Mouse (Mus musculus) CH12.LX (cell line): ENCODE measurements around the gene Mtfr1l. TPM values are rescaled to one million over a fixed set of nuclear protein-coding genes. Genes with fewer than 3 reads are reported as not detected.

Experiments used
- DNase-seq: peaks from one replicate; pipeline ENCODE4 v3.0.0-alpha.2; 2013; ENCODE audit errors: extremely low read depth
- H3K27ac ChIP-seq: 2 replicates; pipeline ENCODE4 v1.5.1; 2012; ENCODE audit warnings: low read depth, mild to moderate bottlenecking, control low read depth, moderate library complexity; ENCODE audit not compliant: insufficient read depth
- H3K27me3 ChIP-seq: replicated peaks from 2 replicates; pipeline ENCODE3; 2012; ENCODE audit warnings: inconsistent platforms
- H3K36me3 ChIP-seq, 2 experiments: replicated peaks in 1 of 2; 2 replicates each; pipeline versions ENCODE3 to v1.6.1; 2012; ENCODE audit warnings: inconsistent platforms in 1 of 2, low read length in 1 of 2, mild to moderate bottlenecking in 1 of 2, mixed read lengths in 1 of 2, moderate library complexity in 1 of 2; ENCODE audit not compliant: control insufficient read depth in 1 of 2, insufficient read depth in 1 of 2
- H3K4me1 ChIP-seq, 2 experiments: 2 replicates each; pipeline ENCODE4 v1.6.1; 2012; ENCODE audit warnings: inconsistent platforms in 1 of 2, moderate library complexity in 1 of 2; ENCODE audit not compliant: insufficient read depth in 2 of 2, control insufficient read depth in 1 of 2
- H3K4me2 ChIP-seq: 2 replicates; pipeline ENCODE4 v1.6.1; 2012; ENCODE audit warnings: low read depth, mild to moderate bottlenecking, control low read depth; ENCODE audit not compliant: poor library complexity, insufficient read depth, severe bottlenecking
- H3K4me3 ChIP-seq, 3 experiments: fragments of 150-350 bp in 1 of 3; sonication (generic) in 1 of 3; replicated peaks in 1 of 3; 2 replicates each; pipeline versions ENCODE3 to v1.5.1; 2011 to 2012; ENCODE audit warnings: low read depth in 2 of 3, low read length in 2 of 3, mild to moderate bottlenecking in 2 of 3, moderate library complexity in 2 of 3, control low read depth in 1 of 3, improper control_type of control experiment in 1 of 3, inconsistent platforms in 1 of 3, mixed read lengths in 1 of 3; ENCODE audit not compliant: poor library complexity in 1 of 3
- H3K79me2 ChIP-seq: replicated peaks from 2 replicates; pipeline ENCODE4 v1.6.1; 2012; ENCODE audit warnings: mild to moderate bottlenecking, moderate library complexity; ENCODE audit not compliant: control insufficient read depth, poor library complexity, insufficient read depth, severe bottlenecking; ENCODE audit errors: extremely low read depth
- H3K9ac ChIP-seq: 2 replicates; pipeline ENCODE4 v1.6.1; 2012; ENCODE audit warnings: low read depth, mild to moderate bottlenecking, control low read depth, moderate library complexity; ENCODE audit not compliant: insufficient read depth
- H3K9me3 ChIP-seq: replicated peaks from 2 replicates; pipeline ENCODE3; 2012; ENCODE audit warnings: low read length, inconsistent platforms, mixed read lengths
- BHLHE40 ChIP-seq: IDR thresholded peaks from 2 replicates; pipeline ENCODE4 v1.6.1; 2011; ENCODE audit warnings: mild to moderate bottlenecking, low read depth, low read length, improper control_type of control experiment
- E2F4 ChIP-seq: IDR thresholded peaks from 2 replicates; pipeline ENCODE4 v1.6.1; 2011; ENCODE audit warnings: low read depth, low read length, improper control_type of control experiment; ENCODE audit not compliant: insufficient replicate concordance
- ELF1 ChIP-seq: IDR thresholded peaks from 2 replicates; pipeline ENCODE4 v1.6.1; 2014; ENCODE audit warnings: low read depth, mild to moderate bottlenecking, inconsistent platforms, low read length, improper control_type of control experiment
- IRF4 ChIP-seq: IDR thresholded peaks from 2 replicates; pipeline ENCODE4 v1.6.1; 2014; ENCODE audit warnings: low read depth, mild to moderate bottlenecking, inconsistent platforms, low read length, improper control_type of control experiment
- MAX ChIP-seq: IDR thresholded peaks from 2 replicates; pipeline ENCODE4 v1.6.1; 2011; ENCODE audit warnings: low read length, improper control_type of control experiment
- MEF2A ChIP-seq: IDR thresholded peaks from 2 replicates; pipeline ENCODE4 v1.6.1; 2014; ENCODE audit warnings: low read depth, mild to moderate bottlenecking, inconsistent platforms, low read length, improper control_type of control experiment, borderline replicate concordance
- MYC ChIP-seq: IDR thresholded peaks from 2 replicates; pipeline ENCODE4 v1.6.1; 2011; ENCODE audit warnings: low read depth, mild to moderate bottlenecking, improper control_type of control experiment, low read length
- NELFE ChIP-seq: IDR thresholded peaks from 2 replicates; pipeline ENCODE4 v1.6.1; 2011; ENCODE audit warnings: low read depth, low read length, improper control_type of control experiment
- POLR2A ChIP-seq: IDR thresholded peaks from 2 replicates; pipeline ENCODE4 v1.6.1; 2011; ENCODE audit warnings: low read depth, mild to moderate bottlenecking, improper control_type of control experiment, low read length
- RAD21 ChIP-seq: IDR thresholded peaks from 2 replicates; pipeline ENCODE4 v1.6.1; 2011; ENCODE audit warnings: low read depth, mild to moderate bottlenecking, low read length, improper control_type of control experiment, moderate library complexity
- SMC3 ChIP-seq: IDR thresholded peaks from 2 replicates; pipeline ENCODE4 v1.6.1; 2011; ENCODE audit warnings: low read depth, low read length, improper control_type of control experiment
- TCF12 ChIP-seq: IDR thresholded peaks from 2 replicates; pipeline ENCODE4 v1.6.1; 2014; ENCODE audit warnings: low read depth, mild to moderate bottlenecking, inconsistent platforms, low read length, improper control_type of control experiment
- ZMIZ1 ChIP-seq: IDR thresholded peaks from 2 replicates; pipeline ENCODE4 v1.6.1; 2012; ENCODE audit warnings: low read depth, mild to moderate bottlenecking, inconsistent platforms, low read length, improper control_type of control experiment
- dilution Hi-C: fragments of 300-500 bp; cut with MboI; formaldehyde crosslinking; loops from 2 replicates; pipeline ENCODE4 v1.14.3; 2020; ENCODE audit warnings: low sequenced_read_pairs; ENCODE audit not compliant: extremely low pct_unique_long_range_greater_than_20kb, extremely low pct_ligation_motif_present
- in situ Hi-C: fragments of 300-500 bp; cut with MboI; formaldehyde crosslinking; loops from 3 replicates; pipeline ENCODE4 v1.14.3; 2019; ENCODE audit warnings: low sequenced_read_pairs, low pct_ligation_motif_present, low pct_unique_long_range_greater_than_20kb, mixed read lengths
- polyA plus RNA-seq: library from polyadenylated mRNA; unstranded; fragments of >175 nt; gene quantifications from 2 replicates; pipeline ENCODE4 v1.2.1, GENCODE M21; 2012; ENCODE audit warnings: low read depth; ENCODE audit not compliant: insufficient read length
- total RNA-seq, 2 experiments: library from RNA; depleted of rRNA; stranded (reverse); fragments of 300-350 nt in 1 of 2; fragments of >200 nt in 1 of 2; gene quantifications; 2 replicates each; pipeline ENCODE4 v1.2.3; 2012 to 2014

The Mtfr1l gene
- total and polyA plus RNA-seq, 3 experiments, result 16.2 to 36.5 (median 34.0) TPM

GRCm38 (mm10) chr4:134491716-134492115 lies 43.5 kb downstream of the Mtfr1l start (continued):
- TF ChIP-seq IRF4, result no peak

GRCm38 (mm10) chr4:134489986-134490665 lies 45.1 kb downstream of the Mtfr1l start:
- no peak overlapping the region for H3K27ac ChIP-seq
- DNase-seq, result no peak
- dilution Hi-C loops, result no loop called here

GRCm38 (mm10) chr4:134488211-134488610 lies 47.0 kb downstream of the Mtfr1l start:
- H3K9me3 ChIP-seq, result peaks cover 6% of the 10 kb centered on the region
- TF ChIP-seq POLR2A, result no peak
- no peak for TF ChIP-seq E2F4
- TF ChIP-seq ZMIZ1, result no peak
- TF ChIP-seq MAX, result no peak
- no peak for TF ChIP-seq TCF12
- no peak for TF ChIP-seq MEF2A
- TF ChIP-seq SMC3, result no peak
- dilution Hi-C loops (no loop called here), in situ Hi-C loops (loop anchor here (25.0 kb wide), 1 partner anchor 226 kb away; the partner anchor contains the start of gene Grrp1)
- H3K36me3 ChIP-seq, result no peaks in the 10 kb centered on the region
- H3K79me2 ChIP-seq, result no peaks in the 10 kb centered on the region
- peaks cover 0 to 4% of the 10 kb centered on the region in 2 experiments; a peak in 1 of 4 replicates for H3K4me1 ChIP-seq
- H3K27ac ChIP-seq, result no peak overlapping the region
- H3K4me3 ChIP-seq, result no peak overlapping the region
- no peak for DNase-seq
- peaks cover 28% of the 10 kb centered on the region for H3K27me3 ChIP-seq
- H3K4me2 ChIP-seq, result no peak overlapping the region
- H3K9ac ChIP-seq, result no peak overlapping the region

More at GRCm38 (mm10) chr4:134489986-134490665, 45.1 kb downstream of the Mtfr1l start:
- Histone ChIP-seq H3K27me3 (peaks cover 28% of the 10 kb centered on the region), H3K4me2 (no peak overlapping the region), H3K9ac (no peak overlapping the region), H3K9me3 (peaks cover 6% of the 10 kb centered on the region), H3K4me3 (no peak overlapping the region), H3K4me1 (peaks cover 0 to 4% of the 10 kb centered on the region in 2 experiments; a peak in 1 of 4 replicates), H3K36me3 (no peaks in the 10 kb centered on the region), H3K79me2 (no peaks in the 10 kb centered on the region)
- no peak for TF ChIP-seq TCF12
- TF ChIP-seq RAD21, result no peak
- TF ChIP-seq BHLHE40, result no peak
- no peak for TF ChIP-seq POLR2A
- TF ChIP-seq NELFE, result no peak
- no peak for TF ChIP-seq IRF4
- TF ChIP-seq SMC3, result no peak
- no peak for TF ChIP-seq MYC
- TF ChIP-seq ELF1, result no peak
- TF ChIP-seq MEF2A, result no peak
- in situ Hi-C loops, result loop anchor here (25.0 kb wide), 1 partner anchor 228 kb away; the partner anchor contains the start of gene Grrp1
